Mouse (Mus musculus) frontal cortex, adult 2 months (tissue): ENCODE data around the gene Trim23. TPM values are rescaled to one million over a fixed set of nuclear protein-coding genes. Genes with fewer than 3 reads are reported as not detected.

Source experiments
- polyA plus RNA-seq: library from polyadenylated mRNA; depleted of rRNA; stranded (reverse); fragments of >200 nt; gene quantifications from 2 replicates; pipeline ENCODE4 v1.2.3, GENCODE M21; 2012; rRNA removed

Gene Trim23
- polyA plus RNA-seq, 1 experiment, result 37.8 TPM

Other genes with a start within 250 kb of the Trim23 start
- 14.6 and 19.0 TPM in 2 replicates for gene Nln, start 69.2 kb upstream of the Trim23 start, polyA plus RNA-seq
- gene Sgtb, start 69.1 kb upstream of the Trim23 start, polyA plus RNA-seq, result 67.1 and 69.9 TPM in 2 replicates
- gene Trappc13, start 328 bp upstream of the Trim23 start, polyA plus RNA-seq, result 26.2 and 29.9 TPM in 2 replicates
- 1.5 and 2.1 TPM in 2 replicates for gene Cenpk, start 49.8 kb downstream of the Trim23 start, polyA plus RNA-seq
- gene Ppwd1, start 50.0 kb downstream of the Trim23 start, polyA plus RNA-seq, result 8.5 and 9.8 TPM in 2 replicates
- 3.0 and 4.2 TPM in 2 replicates for gene Adamts6, start 109.0 kb downstream of the Trim23 start, polyA plus RNA-seq